Mouse (Mus musculus): ENCODE results near the gene Smoc2. TPM values are rescaled to one million over a fixed set of nuclear protein-coding genes. Genes with fewer than 3 reads are reported as not detected.

The Smoc2 gene
- polyA plus RNA-seq, 1 experiment from 2014 or later, result 2.3 TPM

DNA sequence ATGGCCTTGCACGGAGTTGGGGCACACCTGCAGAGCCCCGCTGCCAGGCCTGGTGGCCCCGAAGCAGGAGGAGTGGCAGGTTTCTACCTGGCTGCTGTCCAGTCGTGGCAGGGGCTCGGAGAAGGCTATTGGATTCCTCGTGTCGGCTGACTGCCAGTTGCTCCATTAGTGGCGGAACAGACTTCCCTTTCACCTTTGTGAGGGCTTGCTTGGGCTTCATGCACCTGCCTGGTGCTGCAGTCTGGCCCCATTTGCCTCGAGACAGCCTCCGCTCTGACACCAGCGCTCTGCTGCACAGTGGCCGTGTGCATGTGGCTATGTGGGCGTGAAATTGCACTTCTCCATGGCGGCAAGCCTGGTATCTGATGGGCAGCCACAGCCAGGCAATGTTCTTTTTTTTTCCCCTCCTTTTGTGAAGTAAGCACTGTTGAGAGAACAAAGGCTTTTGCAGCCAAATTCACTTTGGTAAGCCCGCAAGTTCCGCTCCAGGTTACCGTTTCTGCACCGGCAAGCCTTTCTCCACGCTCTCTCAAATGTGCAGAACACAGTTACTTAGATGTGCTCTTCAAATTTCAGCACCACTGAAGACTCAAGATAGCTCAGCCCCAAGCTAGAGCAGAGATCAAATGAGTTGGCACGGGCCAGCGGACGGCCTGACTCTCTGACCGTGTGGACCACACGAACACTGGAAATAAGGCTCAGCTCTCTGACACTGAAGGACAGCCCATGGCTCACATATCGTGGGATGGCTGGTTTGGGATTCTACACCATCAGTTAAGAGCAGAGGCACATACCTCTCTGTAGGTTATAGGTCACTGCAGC is 93.2 kb downstream of the Smoc2 start:
- DNase-seq (ENCODE audit: low spot score), result peak; percentile 19
- H3K4me3 ChIP-seq, result no peak overlapping the region
- peak overlapping the region; percentile 47; the same call in 1 of the 2 replicates for H3K27ac ChIP-seq (replicated peaks)
- H3K4me1 ChIP-seq, result peaks cover 12% of the 10 kb centered on the region
- H3K36me3 ChIP-seq, result no peaks in the 10 kb centered on the region
- no peaks in the 10 kb centered on the region for H3K27me3 ChIP-seq (ENCODE audit: low read depth, poor library complexity, severe bottlenecking)
- 75% methylated on average over 25 of the region's 25 CpGs for WGBS
- no peaks in the 10 kb centered on the region for H3K9me3 ChIP-seq (replicated peaks)

DNA sequence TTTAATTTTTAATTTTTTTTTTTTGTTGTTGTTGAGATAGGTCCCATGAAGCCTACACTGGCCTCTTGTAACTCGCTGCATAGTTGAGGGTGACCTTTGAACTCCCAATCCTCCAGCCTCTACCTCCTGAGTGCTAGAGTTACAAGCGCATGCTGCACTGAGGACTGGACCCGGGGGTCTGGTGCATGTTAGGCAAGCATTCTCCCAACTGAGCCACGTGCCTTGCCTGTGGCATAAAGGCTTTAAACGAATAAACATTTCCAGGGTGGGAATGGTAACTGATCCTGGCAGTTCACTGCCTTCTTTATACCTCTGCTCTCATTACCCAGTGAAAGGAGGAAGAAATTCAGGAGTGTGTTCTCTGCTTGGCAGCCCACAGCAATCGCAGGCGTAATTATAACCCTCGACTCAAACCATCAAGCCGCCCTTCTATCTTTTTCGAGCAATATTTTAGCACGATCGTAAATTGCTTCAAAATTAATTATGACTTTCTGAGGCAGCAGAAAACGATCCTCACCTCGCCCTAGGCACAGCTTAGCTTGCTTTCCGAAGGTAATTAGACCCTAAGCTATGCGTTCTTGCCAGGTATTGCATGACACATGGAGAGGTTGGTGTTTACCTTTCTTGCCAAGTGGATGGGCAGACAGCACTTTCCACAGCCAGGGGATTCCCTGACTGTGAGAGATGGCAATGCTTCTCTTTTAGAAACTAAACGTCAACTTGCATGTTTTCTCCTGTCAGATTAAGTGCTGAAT is 99.6 kb downstream of the Smoc2 start:
- Histone ChIP-seq H3K4me3 (no peak overlapping the region), H3K36me3 (no peaks in the 10 kb centered on the region), H3K4me1 (no peaks in the 10 kb centered on the region), H3K27ac (replicated peaks) (no peak overlapping the region), H3K27me3 (ENCODE audit: low read depth, poor library complexity, severe bottlenecking) (no peaks in the 10 kb centered on the region), H3K9me3 (replicated peaks) (no peaks in the 10 kb centered on the region)
- 79% methylated on average over 17 of the region's 17 CpGs for WGBS
- no peak for DNase-seq (ENCODE audit: low spot score)

DNA sequence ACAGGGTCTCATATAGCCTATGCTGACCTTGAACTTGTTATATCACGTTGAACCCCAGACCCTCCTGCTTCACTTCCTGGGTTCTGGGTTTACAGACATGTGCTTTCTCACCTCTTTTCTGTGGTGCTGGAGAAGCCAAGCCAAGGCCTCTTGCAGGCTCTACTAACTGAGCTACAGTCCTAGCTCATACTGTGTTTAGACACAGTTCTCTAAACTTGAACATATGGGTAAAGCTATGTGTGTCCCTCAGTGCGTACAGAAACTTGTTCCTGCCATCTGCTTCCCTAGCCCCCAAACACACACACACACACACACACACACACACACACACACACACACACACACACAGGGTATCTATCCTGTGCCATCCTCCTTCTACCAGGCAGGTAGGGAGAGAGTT is 100.2 kb downstream of the Smoc2 start:
- Histone ChIP-seq H3K36me3 (no peaks in the 10 kb centered on the region), H3K9me3 (replicated peaks) (no peaks in the 10 kb centered on the region), H3K27ac (replicated peaks) (no peak overlapping the region), H3K4me3 (no peak overlapping the region), H3K27me3 (ENCODE audit: low read depth, poor library complexity, severe bottlenecking) (no peaks in the 10 kb centered on the region), H3K4me1 (no peaks in the 10 kb centered on the region)
- WGBS, result 93% methylated on average over 2 of the region's 2 CpGs
- DNase-seq (ENCODE audit: low spot score), result no peak

DNA sequence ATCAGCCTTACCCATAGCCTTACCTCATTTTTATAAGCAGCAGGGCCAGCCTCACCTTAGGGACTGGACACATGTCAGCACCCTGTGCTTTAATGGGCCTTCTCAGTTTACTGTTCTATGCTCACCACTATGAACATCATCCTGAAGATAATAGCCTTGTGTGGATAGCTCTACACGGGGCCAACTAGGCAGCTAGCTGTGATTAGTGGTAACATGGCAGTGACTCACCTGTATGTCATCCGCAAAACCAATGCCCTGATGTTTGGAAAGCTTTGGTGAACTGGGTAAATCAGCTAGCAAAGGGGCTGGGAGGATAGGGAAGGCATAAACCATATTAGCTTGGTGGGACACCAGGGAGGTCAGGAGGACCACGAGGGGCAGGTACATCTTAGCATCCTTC is 100.7 kb downstream of the Smoc2 start:
- WGBS, result 89% methylated on average over 3 of the region's 3 CpGs
- Histone ChIP-seq H3K4me3 (no peak overlapping the region), H3K27me3 (ENCODE audit: low read depth, poor library complexity, severe bottlenecking) (no peaks in the 10 kb centered on the region), H3K9me3 (replicated peaks) (no peaks in the 10 kb centered on the region), H3K4me1 (no peaks in the 10 kb centered on the region), H3K36me3 (no peaks in the 10 kb centered on the region), H3K27ac (replicated peaks) (no peak overlapping the region)
- DNase-seq (ENCODE audit: low spot score), result no peak

DNA sequence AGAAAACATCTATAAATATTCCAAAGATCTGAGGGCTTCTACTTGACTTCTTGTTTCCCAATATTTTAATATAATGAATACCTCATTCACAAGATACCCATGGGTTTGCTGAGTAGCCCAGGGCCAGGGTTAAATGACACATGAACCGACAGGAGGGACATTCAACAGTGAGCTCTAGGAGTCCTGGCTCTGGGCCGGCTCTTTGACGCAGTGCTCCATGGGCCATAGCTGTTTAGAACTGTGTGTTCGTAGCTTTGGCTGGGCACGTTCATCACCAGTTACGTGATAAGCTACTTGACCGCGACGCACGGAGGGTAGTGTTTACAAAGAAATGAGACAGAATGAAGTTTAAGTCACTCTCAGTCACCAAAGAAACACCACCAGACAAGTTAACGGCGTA is 101.2 kb downstream of the Smoc2 start:
- Histone ChIP-seq H3K4me1 (no peaks in the 10 kb centered on the region), H3K27ac (replicated peaks) (no peak overlapping the region), H3K4me3 (no peak overlapping the region), H3K9me3 (replicated peaks) (no peaks in the 10 kb centered on the region), H3K36me3 (no peaks in the 10 kb centered on the region), H3K27me3 (ENCODE audit: low read depth, poor library complexity, severe bottlenecking) (no peaks in the 10 kb centered on the region)
- no peak for DNase-seq (ENCODE audit: low spot score)
- 90% methylated on average over 12 of the region's 12 CpGs for WGBS

DNA sequence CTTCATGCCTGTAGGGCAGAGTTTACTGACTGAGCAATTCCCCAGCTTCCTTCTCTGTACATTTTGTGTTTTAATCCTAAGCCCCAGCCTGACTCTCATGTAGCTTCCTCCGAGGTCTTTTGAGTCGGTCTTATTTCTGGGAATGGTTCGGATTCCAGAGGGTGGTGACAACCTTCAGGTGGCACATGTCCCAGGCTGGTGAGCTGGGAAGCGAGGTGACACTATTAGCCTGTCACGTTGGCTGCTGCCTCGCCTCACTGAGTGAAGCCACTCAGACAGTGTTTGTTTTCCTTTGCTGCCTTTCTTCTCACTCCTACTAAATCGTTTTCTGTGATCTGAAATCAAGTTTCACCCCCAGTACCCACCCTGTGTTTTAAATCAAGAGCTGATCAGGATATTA is 102.2 kb downstream of the Smoc2 start:
- no peaks in the 10 kb centered on the region for H3K36me3 ChIP-seq
- no peak overlapping the region for H3K4me3 ChIP-seq
- DNase-seq (ENCODE audit: low spot score), result no peak
- H3K4me1 ChIP-seq, result no peaks in the 10 kb centered on the region
- H3K9me3 ChIP-seq (replicated peaks), result no peaks in the 10 kb centered on the region
- 65% methylated on average over 7 of the region's 7 CpGs for WGBS
- H3K27ac ChIP-seq (replicated peaks), result no peak overlapping the region
- H3K27me3 ChIP-seq (ENCODE audit: low read depth, poor library complexity, severe bottlenecking), result no peaks in the 10 kb centered on the region

DNA sequence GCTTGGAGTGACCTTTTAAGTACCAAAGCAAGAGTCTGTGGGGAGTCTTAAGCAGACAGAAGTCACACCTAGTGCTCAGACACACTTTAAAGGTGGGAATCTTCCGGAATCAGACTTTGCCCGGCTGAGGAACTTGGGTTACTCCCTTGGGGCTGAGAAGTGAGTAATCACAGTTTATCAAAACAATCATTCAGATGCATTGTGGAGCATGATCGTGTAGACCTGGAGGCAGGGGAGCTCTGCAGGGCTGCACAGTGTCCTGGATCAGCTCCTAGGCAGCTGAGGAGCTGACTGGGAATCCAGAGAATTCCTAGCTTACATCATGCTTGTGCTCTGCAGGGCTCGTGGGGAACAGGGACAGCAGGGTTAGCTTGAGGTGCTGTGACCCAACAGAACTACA is 104.7 kb downstream of the Smoc2 start:
- DNase-seq (ENCODE audit: low spot score), result no peak
- Histone ChIP-seq H3K9me3 (replicated peaks) (no peaks in the 10 kb centered on the region), H3K27me3 (ENCODE audit: low read depth, poor library complexity, severe bottlenecking) (no peaks in the 10 kb centered on the region), H3K36me3 (no peaks in the 10 kb centered on the region), H3K4me3 (no peak overlapping the region), H3K4me1 (no peaks in the 10 kb centered on the region), H3K27ac (replicated peaks) (no peak overlapping the region)
- 89% methylated on average over 4 of the region's 4 CpGs for WGBS

DNA sequence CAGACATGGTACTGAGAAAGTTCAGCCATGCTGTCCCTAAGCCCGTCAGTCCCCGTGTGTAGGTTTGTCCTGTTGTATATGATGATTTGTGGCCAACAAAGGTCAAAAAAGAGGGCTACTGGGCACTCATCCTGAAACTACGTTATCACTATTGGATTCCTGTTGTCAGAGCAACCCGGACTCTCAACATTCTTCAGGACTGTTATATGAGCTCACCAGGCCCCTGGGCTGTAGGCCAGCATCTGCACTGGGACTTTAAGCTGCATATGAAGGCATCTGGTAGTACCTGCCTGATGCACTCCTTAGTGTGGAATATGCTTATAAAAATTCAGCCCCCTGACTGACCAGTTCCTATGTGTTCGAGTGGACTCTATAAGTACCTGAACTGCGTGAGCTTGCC is 105.7 kb downstream of the Smoc2 start:
- DNase-seq (ENCODE audit: low spot score), result no peak
- H3K27ac ChIP-seq (replicated peaks), result no peak overlapping the region
- H3K9me3 ChIP-seq (replicated peaks), result no peaks in the 10 kb centered on the region
- no peaks in the 10 kb centered on the region for H3K36me3 ChIP-seq
- no peaks in the 10 kb centered on the region for H3K4me1 ChIP-seq
- H3K27me3 ChIP-seq (ENCODE audit: low read depth, poor library complexity, severe bottlenecking), result no peaks in the 10 kb centered on the region
- 89% methylated on average over 6 of the region's 6 CpGs for WGBS
- no peak overlapping the region for H3K4me3 ChIP-seq

DNA sequence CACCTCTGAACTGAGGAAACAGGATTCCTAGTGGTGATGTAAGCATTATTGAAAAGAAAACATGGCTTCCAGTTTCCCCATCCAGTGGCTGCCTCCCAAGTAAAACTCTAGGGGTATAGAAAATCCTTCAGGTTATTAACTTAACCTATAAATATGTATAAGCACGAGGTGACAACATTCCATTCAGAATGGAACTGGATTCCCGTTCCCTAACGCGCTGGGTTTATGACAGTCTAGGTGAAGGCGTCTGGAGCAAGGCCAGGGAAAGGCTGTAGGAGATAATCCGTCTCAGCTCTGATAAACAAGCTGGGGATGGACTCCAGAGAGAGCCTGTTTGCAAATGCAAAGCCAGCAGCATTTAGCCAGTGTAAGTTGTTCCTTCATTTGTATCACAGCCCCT is 108.0 kb downstream of the Smoc2 start:
- Histone ChIP-seq H3K9me3 (replicated peaks) (no peaks in the 10 kb centered on the region), H3K27me3 (ENCODE audit: low read depth, poor library complexity, severe bottlenecking) (no peaks in the 10 kb centered on the region), H3K36me3 (no peaks in the 10 kb centered on the region), H3K4me1 (no peaks in the 10 kb centered on the region), H3K27ac (replicated peaks) (no peak overlapping the region), H3K4me3 (no peak overlapping the region)
- no peak for DNase-seq (ENCODE audit: low spot score)
- whole genome bisulfite sequencing, result 68% methylated on average over 6 of the region's 6 CpGs

DNA sequence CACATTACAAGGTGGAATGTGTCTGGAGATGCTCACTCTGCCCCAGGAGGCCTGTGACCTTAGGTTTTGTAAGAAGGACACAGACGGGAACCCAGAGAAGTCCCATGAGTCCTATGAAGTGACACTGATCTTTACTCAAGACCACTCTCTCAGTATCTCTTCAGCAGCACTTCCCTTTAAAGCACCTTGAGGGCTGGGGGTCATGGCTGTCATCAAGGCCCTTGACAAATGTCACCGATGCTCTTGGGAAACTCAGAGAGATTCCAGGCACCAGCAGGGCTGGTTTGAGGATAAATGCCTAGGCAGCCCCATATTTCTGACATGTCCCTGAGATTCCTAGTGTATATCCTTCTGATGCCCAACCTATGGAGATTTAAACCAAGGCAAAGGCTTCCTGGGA is 113.1 kb downstream of the Smoc2 start:
- no peaks in the 10 kb centered on the region for H3K36me3 ChIP-seq
- no peak for DNase-seq (ENCODE audit: low spot score)
- no peaks in the 10 kb centered on the region for H3K4me1 ChIP-seq
- 79% methylated on average over 2 of the region's 2 CpGs for WGBS
- H3K4me3 ChIP-seq, result no peak overlapping the region
- no peaks in the 10 kb centered on the region for H3K27me3 ChIP-seq (ENCODE audit: low read depth, poor library complexity, severe bottlenecking)
- H3K27ac ChIP-seq (replicated peaks), result no peak overlapping the region
- H3K9me3 ChIP-seq (replicated peaks), result no peaks in the 10 kb centered on the region

DNA sequence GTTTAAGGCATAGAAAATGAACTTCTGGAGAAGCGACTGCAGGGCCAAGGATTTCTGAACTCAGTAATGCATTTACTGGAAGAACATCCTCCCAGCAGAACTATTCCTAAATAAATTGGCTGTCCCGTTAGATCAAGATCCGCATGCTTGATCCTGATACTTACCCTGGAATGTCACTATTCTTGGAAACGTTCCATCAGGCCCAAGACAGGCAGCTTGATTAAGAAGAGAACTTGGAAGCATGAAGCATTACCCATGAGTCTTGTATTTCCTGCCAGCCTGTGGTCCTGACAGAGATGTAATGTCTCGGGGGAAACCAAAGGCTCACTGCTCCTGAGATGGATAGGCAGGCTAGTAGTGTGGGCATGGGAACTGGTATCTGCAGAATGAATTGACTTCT is 115.6 kb downstream of the Smoc2 start:
- H3K4me3 ChIP-seq, result no peak overlapping the region
- no peaks in the 10 kb centered on the region for H3K4me1 ChIP-seq
- no peaks in the 10 kb centered on the region for H3K9me3 ChIP-seq (replicated peaks)
- no peaks in the 10 kb centered on the region for H3K36me3 ChIP-seq
- WGBS, result 91% methylated on average over 5 of the region's 5 CpGs
- no peaks in the 10 kb centered on the region for H3K27me3 ChIP-seq (ENCODE audit: low read depth, poor library complexity, severe bottlenecking)
- DNase-seq (ENCODE audit: low spot score), result no peak
- H3K27ac ChIP-seq (replicated peaks), result no peak overlapping the region

DNA sequence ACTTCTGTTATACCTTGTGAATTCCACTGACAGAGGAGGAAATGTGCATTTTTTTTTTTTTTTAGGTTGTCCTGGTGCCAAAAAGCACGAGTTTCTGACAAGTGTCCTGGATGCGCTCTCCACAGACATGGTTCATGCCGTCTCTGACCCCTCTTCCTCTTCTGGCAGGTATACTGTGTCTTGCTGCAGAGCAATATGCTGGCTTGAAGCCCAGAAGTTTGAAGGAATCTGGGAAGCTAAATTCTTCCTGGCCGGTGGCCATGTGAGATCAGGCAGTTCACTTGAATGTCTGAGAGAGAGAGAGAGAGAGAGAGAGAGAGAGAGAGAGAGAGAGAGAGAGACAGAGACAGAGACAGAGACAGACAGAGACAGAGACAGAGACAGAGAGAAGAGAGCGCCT is 118.2 kb downstream of the Smoc2 start:
- DNase-seq (ENCODE audit: low spot score), result no peak
- WGBS, result 91% methylated on average over 5 of the region's 5 CpGs
- Histone ChIP-seq H3K27me3 (ENCODE audit: low read depth, poor library complexity, severe bottlenecking) (no peaks in the 10 kb centered on the region), H3K9me3 (replicated peaks) (no peaks in the 10 kb centered on the region), H3K4me3 (no peak overlapping the region), H3K4me1 (no peaks in the 10 kb centered on the region), H3K36me3 (no peaks in the 10 kb centered on the region), H3K27ac (replicated peaks) (no peak overlapping the region)

DNA sequence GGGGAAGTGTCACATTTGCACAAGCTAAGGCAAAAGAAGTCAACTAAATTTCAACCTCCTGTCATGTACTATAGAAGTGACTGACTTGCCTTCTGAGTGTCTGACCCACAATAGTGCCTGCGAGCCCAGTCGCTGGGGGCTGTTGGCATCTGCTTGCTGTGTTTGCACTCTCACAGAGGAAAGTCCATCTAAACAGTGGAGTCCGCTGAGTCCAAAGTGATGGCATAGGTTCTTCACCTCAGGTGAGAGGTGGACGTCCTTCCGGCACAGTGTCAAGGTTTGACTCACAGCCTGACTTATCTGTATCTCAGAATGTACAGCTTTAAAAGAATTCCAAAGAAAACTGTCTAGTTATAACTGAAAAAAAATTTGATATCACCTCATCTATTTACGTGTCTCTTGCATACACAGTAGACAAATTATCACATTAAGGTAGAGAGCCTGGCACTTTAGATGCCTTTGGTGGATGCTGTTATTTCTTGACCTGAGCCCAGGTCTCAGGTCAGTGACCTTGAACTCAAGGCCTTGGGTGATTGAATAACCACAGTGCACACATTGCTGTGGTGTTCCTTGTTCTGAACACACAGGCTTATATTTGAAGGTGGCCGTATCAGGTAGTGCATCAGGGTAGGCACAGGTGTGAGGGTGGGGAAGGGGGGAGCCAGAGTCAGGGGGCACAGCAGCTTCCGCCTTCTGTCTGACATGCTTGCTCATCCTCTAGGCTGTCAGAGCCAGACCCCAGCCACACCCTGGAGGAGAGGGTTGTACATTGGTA is 119.5 kb downstream of the Smoc2 start:
- 91% methylated on average over 8 of the region's 8 CpGs for WGBS
- Histone ChIP-seq H3K9me3 (replicated peaks) (no peaks in the 10 kb centered on the region), H3K4me1 (no peaks in the 10 kb centered on the region), H3K27ac (replicated peaks) (no peak overlapping the region), H3K4me3 (no peak overlapping the region), H3K36me3 (no peaks in the 10 kb centered on the region), H3K27me3 (ENCODE audit: low read depth, poor library complexity, severe bottlenecking) (no peaks in the 10 kb centered on the region)
- DNase-seq (ENCODE audit: low spot score), result no peak

Data from midbrain, embryonic 10.5 days (tissue).